Mouse (Mus musculus): ENCODE measurements around the gene Bpnt1.

Bpnt1 gene

DNA sequence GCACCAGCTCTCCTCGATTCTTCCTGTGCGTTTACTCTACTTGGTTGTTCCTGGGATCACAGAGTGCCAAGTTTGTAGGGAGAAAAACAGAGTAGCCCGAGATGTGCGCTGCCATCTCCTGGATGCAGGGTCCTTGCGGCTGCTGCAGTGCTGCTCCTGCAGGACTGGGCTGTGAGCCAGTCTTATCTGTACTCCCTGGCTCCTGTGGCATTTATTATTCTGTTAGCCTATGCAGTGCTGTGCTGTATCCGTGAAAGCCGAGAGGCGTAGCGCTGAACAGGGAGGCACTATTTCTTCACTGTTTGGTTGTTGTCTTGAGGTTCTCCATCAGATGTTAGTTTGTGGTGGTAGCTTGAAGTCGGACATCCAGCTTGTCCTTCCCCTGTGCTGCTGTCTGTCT lies 74.0 kb downstream of the Bpnt1 start:
- DNase-seq = no peak
